ENCODE assay signal across 33 mouse cellular contexts in genomic region chr12:104142427-104142826, GRCm38 (mm10). TPM values are rescaled to one million over a fixed set of nuclear protein-coding genes. Genes with fewer than 3 reads are reported as not detected.
DNase-seq lines count a peak whose midpoint lies in the region; ATAC-seq lines count a peak whose summit lies in the region.
"Had no signal": no experiment of that assay in that cellular context is flagged by ENCODE, and none has a peak within 500 bp of the region (broad histone marks: within the 10 kb centered on the region; RNA-seq: fewer than 3 reads in every experiment).

No protein-coding gene starts in this region.

- no peak for ATAC-seq in forebrain, embryonic 11.5 days (replicated peaks; ENCODE audit: low FRiP score)
- peak; percentile 88 for ATAC-seq in granulocyte monocyte progenitor cell, adult 5-6 weeks (replicated peaks; ENCODE audit: poor library complexity, severe bottlenecking)
- ATAC-seq in megakaryocyte progenitor cell, adult 5-6 weeks (replicated peaks; ENCODE audit: poor library complexity) = peak; percentile 88
- no peak for ATAC-seq in erythroid progenitor cell, adult 5-6 weeks (replicated peaks; ENCODE audit: low FRiP score, poor library complexity, severe bottlenecking)
- no peak for ATAC-seq in cerebellum, adult (ENCODE audit: insufficient number of reproducible peaks, low FRiP score, low TSS enrichment)
- ATAC-seq: forebrain, embryonic 14.5 days; forebrain, postnatal 0 days; hindbrain, embryonic 16.5 days; inflammation-experienced regulatory T-cells, adult 6 months; intestine, embryonic 16.5 days had no signal

- no peaks in the 10 kb centered on the region for H3K4me1 ChIP-seq in forebrain, embryonic 10.5 days
- H3K4me1 ChIP-seq in forebrain, embryonic 11.5 days (replicated peaks; ENCODE audit: control insufficient read depth, insufficient read depth, low read length) = no peaks in the 10 kb centered on the region
- H3K4me1 ChIP-seq: embryonic facial prominence, embryonic 12.5 days; embryonic facial prominence, embryonic 15.5 days; heart, embryonic 10.5 days; heart, embryonic 13.5 days; hindbrain, embryonic 12.5 days had no signal

- no peak overlapping the region for H3K4me3 ChIP-seq in forebrain, embryonic 10.5 days
- H3K4me3 ChIP-seq in forebrain, embryonic 11.5 days (ENCODE audit: low read depth, low read length) = no peak overlapping the region
- H3K4me3 ChIP-seq: embryonic facial prominence, embryonic 12.5 days; embryonic facial prominence, embryonic 15.5 days; heart, adult 2 months; heart, embryonic 10.5 days; heart, embryonic 13.5 days; hindbrain, embryonic 12.5 days had no signal

- H3K4me2 ChIP-seq in forebrain, embryonic 11.5 days (ENCODE audit: low read depth, low read length, severe bottlenecking) = no peak overlapping the region
- H3K4me2 ChIP-seq: embryonic facial prominence, embryonic 12.5 days; embryonic facial prominence, embryonic 15.5 days; heart, embryonic 13.5 days; hindbrain, embryonic 12.5 days had no signal

- peak; percentile 5 for DNase-seq in forebrain, embryonic 10.5 days (ENCODE audit: extremely low spot score, low spot score)
- DNase-seq in forebrain, embryonic 11.5 days (ENCODE audit: low spot score) = no peak
- peak; percentile 2 to 41 for DNase-seq in spleen, postnatal 4 days (ENCODE audit: low spot score in 2 of 2)
- DNase-seq in spleen, postnatal 10 days (ENCODE audit: low spot score in 2 of 2) = no peak
- DNase-seq: adrenal gland, postnatal 10 days; adrenal gland, postnatal 36 days; cerebellum, adult 11 months; cerebellum, adult 2 months; cerebellum, adult 9-11 months; cerebellum, postnatal 36 days; forebrain, postnatal 0 days; gastrocnemius, postnatal 25 days; heart, adult 2 months; heart, postnatal 14 days; heart, postnatal 4 days had no signal

- no peak overlapping the region for H3K27ac ChIP-seq in forebrain, embryonic 10.5 days
- H3K27ac ChIP-seq in forebrain, embryonic 11.5 days (ENCODE audit: low read depth, low read length) = no peak overlapping the region
- H3K27ac ChIP-seq: embryonic facial prominence, embryonic 12.5 days; embryonic facial prominence, embryonic 15.5 days; heart, adult 2 months; heart, embryonic 10.5 days; heart, embryonic 13.5 days; hindbrain, embryonic 12.5 days had no signal

- WGBS in forebrain, embryonic 10.5 days = 83% methylated on average over 1 of the region's 1 CpGs
- 81% methylated on average over 1 of the region's 1 CpGs for WGBS in forebrain, embryonic 11.5 days

- H3K27me3 ChIP-seq in forebrain, embryonic 10.5 days (ENCODE audit: poor library complexity, severe bottlenecking) = no peaks in the 10 kb centered on the region
- H3K27me3 ChIP-seq in forebrain, embryonic 11.5 days (ENCODE audit: control insufficient read depth, insufficient read depth, low read length) = no peaks in the 10 kb centered on the region
- H3K27me3 ChIP-seq: embryonic facial prominence, embryonic 12.5 days; embryonic facial prominence, embryonic 15.5 days; hindbrain, embryonic 12.5 days had no signal

- no peak overlapping the region for H3K9ac ChIP-seq in forebrain, embryonic 11.5 days (ENCODE audit: low read length)
- H3K9ac ChIP-seq: embryonic facial prominence, embryonic 12.5 days; embryonic facial prominence, embryonic 15.5 days; forebrain, postnatal 0 days; heart, embryonic 13.5 days; hindbrain, embryonic 12.5 days had no signal

- no peaks in the 10 kb centered on the region for H3K9me3 ChIP-seq in forebrain, embryonic 10.5 days
- H3K9me3 ChIP-seq in forebrain, embryonic 11.5 days (ENCODE audit: control insufficient read depth, low read length) = no peaks in the 10 kb centered on the region
- H3K9me3 ChIP-seq: embryonic facial prominence, embryonic 12.5 days; embryonic facial prominence, embryonic 15.5 days; heart, embryonic 10.5 days; heart, embryonic 13.5 days; hindbrain, embryonic 12.5 days had no signal

- no peaks in the 10 kb centered on the region for H3K36me3 ChIP-seq in forebrain, embryonic 10.5 days (replicated peaks)
- no peaks in the 10 kb centered on the region for H3K36me3 ChIP-seq in forebrain, embryonic 11.5 days (ENCODE audit: control insufficient read depth, insufficient read depth, low read length)
- H3K36me3 ChIP-seq: embryonic facial prominence, embryonic 12.5 days; embryonic facial prominence, embryonic 15.5 days; heart, embryonic 10.5 days; heart, embryonic 13.5 days; hindbrain, embryonic 12.5 days had no signal

RNA-seq across cellular contexts. Expression of gene Serpina3c, which starts 11.2 kb away (rescaled TPM):
- not detected in 2 replicates for polyA plus RNA-seq in forebrain, embryonic 10.5 days (2016; fragmentation: Nextera tagmentation; extraction: Ambion mirVana)
- polyA plus RNA-seq in forebrain, embryonic 11.5 days (2014; fragmentation: Nextera tagmentation; extraction: Ambion mirVana) = not detected in 2 replicates
- not detected in 2 replicates for total RNA-seq in granulocyte monocyte progenitor cell, adult 5-6 weeks (2014; fragmentation: Nextera tagmentation)
- total RNA-seq in granulocyte monocyte progenitor cell, adult 5-6 weeks (2017) = not detected in 2 replicates
- not detected in 2 replicates for total RNA-seq in megakaryocyte progenitor cell, adult 5-6 weeks (2015)
- total RNA-seq in megakaryocyte progenitor cell, adult 5-6 weeks (2017) = not detected in 2 replicates
- total RNA-seq in erythroid progenitor cell, adult 5-6 weeks (2015; ENCODE audit: low replicate concordance) = not detected in 2 replicates
- not detected in 2 replicates for total RNA-seq in erythroid progenitor cell, adult 5-6 weeks (2017; ENCODE audit: low replicate concordance)
- total RNA-seq: ES-E14; forebrain, postnatal 0 days had no signal
- polyA plus RNA-seq: embryonic facial prominence, embryonic 12.5 days; forebrain, embryonic 14.5 days; forebrain, postnatal 0 days; heart, embryonic 10.5 days; heart, embryonic 13.5 days; hindbrain, embryonic 12.5 days; hindbrain, embryonic 16.5 days; inflammation-experienced regulatory T-cells, adult 6 months had no signal

RNA-seq across cellular contexts. Expression of gene Serpina3b, which starts 14.6 kb away (rescaled TPM):
- not detected in 2 replicates for polyA plus RNA-seq in forebrain, embryonic 10.5 days (2016; fragmentation: Nextera tagmentation; extraction: Ambion mirVana)
- not detected in 2 replicates for polyA plus RNA-seq in forebrain, embryonic 11.5 days (2014; fragmentation: Nextera tagmentation; extraction: Ambion mirVana)
- total RNA-seq in granulocyte monocyte progenitor cell, adult 5-6 weeks (2014; fragmentation: Nextera tagmentation) = not detected in 2 replicates
- total RNA-seq in granulocyte monocyte progenitor cell, adult 5-6 weeks (2017) = not detected in 2 replicates
- total RNA-seq in megakaryocyte progenitor cell, adult 5-6 weeks (2015) = not detected in 2 replicates
- not detected in 2 replicates for total RNA-seq in megakaryocyte progenitor cell, adult 5-6 weeks (2017)
- not detected in 2 replicates for total RNA-seq in erythroid progenitor cell, adult 5-6 weeks (2015; ENCODE audit: low replicate concordance)
- not detected in 2 replicates for total RNA-seq in erythroid progenitor cell, adult 5-6 weeks (2017; ENCODE audit: low replicate concordance)
- total RNA-seq: ES-E14; forebrain, postnatal 0 days; gastrocnemius, adult 8-10 months; gastrocnemius, postnatal 25 days; heart, adult 2 months; heart, postnatal 14 days; heart, postnatal 4 days had no signal
- polyA plus RNA-seq: cerebellum, adult 2 months; embryonic facial prominence, embryonic 12.5 days; embryonic facial prominence, embryonic 15.5 days; forebrain, embryonic 14.5 days; forebrain, postnatal 0 days; heart, embryonic 16.5 days; hindbrain, embryonic 12.5 days; hindbrain, embryonic 16.5 days; inflammation-experienced regulatory T-cells, adult 6 months had no signal

RNA-seq across cellular contexts. Expression of gene Serpina3a, which starts 29.9 kb away (rescaled TPM):
- polyA plus RNA-seq in forebrain, embryonic 10.5 days (2016; fragmentation: Nextera tagmentation; extraction: Ambion mirVana) = not detected in 2 replicates
- not detected in 2 replicates for polyA plus RNA-seq in forebrain, embryonic 11.5 days (2014; fragmentation: Nextera tagmentation; extraction: Ambion mirVana)
- not detected in 2 replicates for total RNA-seq in granulocyte monocyte progenitor cell, adult 5-6 weeks (2014; fragmentation: Nextera tagmentation)
- not detected in 2 replicates for total RNA-seq in granulocyte monocyte progenitor cell, adult 5-6 weeks (2017)
- not detected in 2 replicates for total RNA-seq in megakaryocyte progenitor cell, adult 5-6 weeks (2015)
- not detected in 2 replicates for total RNA-seq in megakaryocyte progenitor cell, adult 5-6 weeks (2017)
- total RNA-seq in erythroid progenitor cell, adult 5-6 weeks (2015; ENCODE audit: low replicate concordance) = not detected in 2 replicates
- not detected in 2 replicates for total RNA-seq in erythroid progenitor cell, adult 5-6 weeks (2017; ENCODE audit: low replicate concordance)
- total RNA-seq: adrenal gland, adult 18-20 months; adrenal gland, postnatal 10 days; adrenal gland, postnatal 36 days; ES-E14; forebrain, postnatal 0 days; gastrocnemius, adult 8-10 months; gastrocnemius, postnatal 25 days; heart, adult 2 months; heart, postnatal 14 days; heart, postnatal 4 days had no signal
- polyA plus RNA-seq: cerebellum, adult 2 months; embryonic facial prominence, embryonic 12.5 days; embryonic facial prominence, embryonic 15.5 days; forebrain, embryonic 14.5 days; forebrain, postnatal 0 days; gonadal fat pad, adult 2 months; heart, adult 2 months; heart, embryonic 10.5 days; heart, embryonic 13.5 days; heart, embryonic 16.5 days; hindbrain, embryonic 12.5 days; hindbrain, embryonic 16.5 days; inflammation-experienced regulatory T-cells, adult 6 months; intestine, embryonic 16.5 days had no signal

RNA-seq across cellular contexts. Expression of gene Serpina5, which starts 41.5 kb away (rescaled TPM):
- not detected in 2 replicates for polyA plus RNA-seq in forebrain, embryonic 10.5 days (2016; fragmentation: Nextera tagmentation; extraction: Ambion mirVana)
- polyA plus RNA-seq in forebrain, embryonic 11.5 days (2014; fragmentation: Nextera tagmentation; extraction: Ambion mirVana) = not detected in 2 replicates
- not detected in 2 replicates for total RNA-seq in granulocyte monocyte progenitor cell, adult 5-6 weeks (2014; fragmentation: Nextera tagmentation)
- not detected in 2 replicates for total RNA-seq in granulocyte monocyte progenitor cell, adult 5-6 weeks (2017)
- total RNA-seq in megakaryocyte progenitor cell, adult 5-6 weeks (2015) = not detected in 2 replicates
- total RNA-seq in megakaryocyte progenitor cell, adult 5-6 weeks (2017) = not detected in 2 replicates
- not detected in 2 replicates for total RNA-seq in erythroid progenitor cell, adult 5-6 weeks (2015; ENCODE audit: low replicate concordance)
- total RNA-seq in erythroid progenitor cell, adult 5-6 weeks (2017; ENCODE audit: low replicate concordance) = not detected in 2 replicates
- total RNA-seq: ES-E14; forebrain, postnatal 0 days; gastrocnemius, adult 8-10 months; gastrocnemius, postnatal 25 days; heart, adult 2 months; heart, postnatal 14 days; heart, postnatal 4 days had no signal
- polyA plus RNA-seq: cerebellum, adult 2 months; embryonic facial prominence, embryonic 12.5 days; embryonic facial prominence, embryonic 15.5 days; forebrain, embryonic 14.5 days; forebrain, postnatal 0 days; heart, adult 2 months; heart, embryonic 13.5 days; heart, embryonic 16.5 days; hindbrain, embryonic 12.5 days; hindbrain, embryonic 16.5 days; inflammation-experienced regulatory T-cells, adult 6 months had no signal

Comparison
In these comparisons a context has a peak if more than half of its experiments do, and no peak if none do; other contexts are left out.
1. DNase-seq: peak in forebrain, embryonic 10.5 days (single experiment) and spleen, postnatal 4 days (2 of 2); none in forebrain, embryonic 11.5 days (single experiment) and spleen, postnatal 10 days (0 of 2).
2. ATAC-seq: peak in granulocyte monocyte progenitor cell, adult 5-6 weeks (single experiment) and megakaryocyte progenitor cell, adult 5-6 weeks (single experiment); none in forebrain, embryonic 11.5 days (single experiment), erythroid progenitor cell, adult 5-6 weeks (single experiment) and cerebellum, adult (single experiment).